Mouse (Mus musculus) monocyte, adult 2 months (primary cell): ENCODE results near the gene Fam198a.

Experiments
- DNase-seq, 2 experiments: peaks; one replicate each; pipeline ENCODE4 v3.0.0; 2022; ENCODE audit warnings: low spot score in 2 of 2, low read depth in 1 of 2

Fam198a gene

DNA sequence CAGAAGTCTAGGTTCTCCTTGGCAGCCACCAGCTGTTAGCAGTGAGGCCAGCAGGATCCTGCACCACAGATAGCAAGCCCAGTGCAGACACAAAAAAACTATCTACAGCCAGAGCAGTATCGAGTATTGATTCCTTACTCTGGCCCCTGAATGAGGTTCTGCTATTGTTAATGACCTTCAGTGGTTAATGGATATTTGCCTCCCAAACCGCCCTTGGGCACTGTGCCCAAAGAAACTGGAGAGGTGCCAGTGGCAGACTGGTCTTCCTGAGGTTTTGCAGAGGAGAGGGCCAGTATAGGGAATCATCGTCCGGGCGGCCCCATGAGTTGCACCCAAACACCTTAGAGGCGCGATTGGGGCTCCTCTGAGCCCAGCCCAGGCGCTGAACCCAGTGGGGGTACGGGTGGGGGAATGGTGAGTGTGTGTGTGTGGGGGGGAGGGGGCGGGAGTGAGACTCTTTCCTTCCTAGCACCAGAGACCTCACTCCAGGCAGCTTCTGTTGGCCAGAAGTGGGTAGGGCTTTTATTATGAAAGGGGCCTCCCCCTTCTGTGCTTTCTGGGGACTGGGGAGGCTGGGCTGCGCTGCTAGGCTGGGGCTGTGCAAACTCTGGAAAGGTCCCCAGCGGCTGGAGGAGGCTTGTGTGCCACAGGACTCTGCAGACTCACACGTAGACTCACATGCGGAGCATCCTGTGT lies at the start of gene Fam198a:
Gene Fam198a (plus strand): TSS at position 571 of the 696 bp plus-strand sequence.
- no peak for DNase-seq

- DNase-seq = no peak
Observed at GRCm38 (mm10) chr9:121901710-121902700, 48.8 kb upstream of the Fam198a start.

DNA sequence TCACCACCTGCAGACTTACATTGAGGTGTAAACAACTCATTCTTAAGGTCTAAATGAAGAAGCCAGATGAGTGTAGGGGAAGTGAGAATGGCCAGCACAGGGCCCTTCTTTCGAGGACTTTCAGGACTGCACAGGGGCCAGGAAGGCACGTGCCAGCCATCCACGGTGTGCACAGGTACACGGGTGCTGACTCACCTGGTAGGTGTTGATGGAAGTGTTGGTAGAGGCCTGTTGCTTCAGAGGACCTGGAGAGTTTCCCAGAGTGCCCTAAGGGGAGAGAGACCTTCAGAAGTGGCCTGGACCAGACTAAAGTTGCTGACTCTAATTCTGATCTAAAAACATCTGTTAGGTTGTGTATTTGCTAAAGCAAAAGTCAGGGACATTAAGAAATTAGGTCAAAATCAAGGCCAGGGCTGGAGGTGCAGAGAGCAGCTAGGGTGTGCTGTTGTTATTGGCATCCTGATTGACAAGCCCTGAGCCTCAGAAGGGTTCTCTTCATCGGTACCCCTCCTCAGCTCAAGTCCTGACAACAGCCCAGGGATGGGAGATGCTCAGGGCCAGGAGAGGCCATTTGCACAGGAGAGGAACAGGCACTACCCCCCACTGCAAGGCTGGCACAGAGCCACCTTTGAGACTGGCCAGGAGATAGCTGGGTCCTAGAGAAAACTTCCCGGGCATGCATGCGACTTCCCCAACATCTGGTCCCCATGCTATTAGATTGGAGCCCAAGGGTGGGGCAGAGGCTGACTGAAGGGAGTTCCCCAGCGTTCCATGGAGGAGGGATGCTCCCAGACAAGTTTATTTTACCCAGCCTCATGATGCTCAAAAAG lies 47.1 kb upstream of the Fam198a start:
- DNase-seq = no peak

DNA sequence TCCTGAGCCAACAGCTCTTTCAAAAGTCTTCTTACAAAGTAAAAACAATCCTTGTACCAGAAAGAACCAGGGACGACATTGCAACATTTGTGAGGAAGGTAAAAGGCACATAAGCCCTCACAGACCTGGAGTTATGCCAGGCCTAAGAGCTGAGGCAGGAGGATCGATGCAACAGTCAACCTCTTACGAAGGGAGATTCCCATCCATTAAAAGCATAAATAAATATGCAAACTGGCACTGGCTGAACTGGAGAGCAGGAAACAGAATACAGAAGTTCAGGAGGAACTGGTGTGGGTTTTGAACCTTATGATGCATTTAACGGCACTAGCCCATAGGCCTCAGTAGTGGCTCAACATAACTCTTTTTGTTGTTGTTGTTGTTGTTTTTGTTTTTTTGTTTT lies 46.5 kb upstream of the Fam198a start:
- no peak for DNase-seq

DNA sequence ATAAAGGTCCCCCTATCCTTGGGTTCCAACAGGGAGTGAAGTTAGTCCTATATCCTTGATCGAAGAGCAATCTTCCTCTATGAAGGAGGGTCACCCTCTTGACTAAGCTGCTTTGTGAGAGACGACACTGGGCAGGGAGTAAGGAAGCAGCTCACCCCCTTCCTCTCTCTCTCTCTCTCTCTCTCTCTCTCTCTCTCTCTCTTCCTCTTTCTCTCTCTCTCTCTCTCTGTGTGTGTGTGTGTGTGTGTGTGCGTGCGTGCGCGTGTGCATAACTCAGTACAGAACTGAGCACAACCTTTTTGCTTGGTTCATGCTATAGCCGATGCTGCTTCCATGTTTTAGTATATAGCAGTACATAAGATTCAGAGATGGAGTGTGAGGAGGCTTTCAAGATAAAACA lies 45.8 kb upstream of the Fam198a start:
- DNase-seq = no peak

- DNase-seq = no peak
Observed at GRCm38 (mm10) chr9:121905556-121906185, 45.1 kb upstream of the Fam198a start.

GRCm38 (mm10) chr9:121906456-121906855 lies 44.3 kb upstream of the Fam198a start:
- no peak for DNase-seq

GRCm38 (mm10) chr9:121907356-121908070 lies 43.3 kb upstream of the Fam198a start:
- no peak for DNase-seq

- no peak for DNase-seq
Observed at GRCm38 (mm10) chr9:121908321-121908720, 42.5 kb upstream of the Fam198a start.

- no peak for DNase-seq
Observed at GRCm38 (mm10) chr9:121909635-121910034, 41.2 kb upstream of the Fam198a start.

DNA sequence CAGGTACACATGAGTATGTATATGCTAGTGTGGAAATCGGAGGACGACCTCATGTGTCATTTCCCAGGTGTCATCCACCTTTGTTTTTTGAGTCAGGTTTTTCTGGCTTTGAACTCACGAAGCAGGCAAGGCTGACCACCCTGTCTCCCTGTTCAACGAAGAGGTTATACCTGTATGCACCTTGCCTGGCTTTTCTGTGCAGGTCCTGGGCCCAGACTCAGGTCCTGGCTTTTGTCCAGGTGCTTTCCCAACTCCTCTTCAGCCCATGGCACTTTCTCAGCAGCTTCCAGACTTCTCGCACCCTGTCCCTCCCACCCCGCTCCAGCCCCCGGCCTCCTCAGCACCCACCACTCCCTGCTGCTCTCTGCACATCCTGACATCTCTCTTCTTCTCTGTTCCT lies 39.6 kb upstream of the Fam198a start:
- DNase-seq = no peak

DNA sequence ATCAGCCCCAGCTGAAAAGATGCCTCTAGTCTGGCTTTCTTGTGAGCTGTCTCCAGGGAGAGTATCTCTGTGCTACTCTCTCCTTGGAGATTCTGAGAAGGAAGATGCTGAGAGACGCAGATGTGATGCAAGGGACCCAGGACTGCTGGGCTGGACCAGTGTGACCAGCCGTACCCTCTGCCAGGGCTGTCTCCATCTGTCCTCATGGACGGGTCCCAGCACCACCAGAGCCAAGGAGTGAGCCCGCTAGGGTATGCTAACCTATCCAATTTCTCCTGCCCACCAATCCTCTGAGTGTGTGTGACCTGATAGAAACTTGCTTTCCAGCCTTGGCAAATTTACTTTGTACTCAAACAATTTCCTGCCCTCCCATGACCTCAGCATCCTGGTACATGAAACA lies 38.0 kb upstream of the Fam198a start:
- no peak for DNase-seq

DNA sequence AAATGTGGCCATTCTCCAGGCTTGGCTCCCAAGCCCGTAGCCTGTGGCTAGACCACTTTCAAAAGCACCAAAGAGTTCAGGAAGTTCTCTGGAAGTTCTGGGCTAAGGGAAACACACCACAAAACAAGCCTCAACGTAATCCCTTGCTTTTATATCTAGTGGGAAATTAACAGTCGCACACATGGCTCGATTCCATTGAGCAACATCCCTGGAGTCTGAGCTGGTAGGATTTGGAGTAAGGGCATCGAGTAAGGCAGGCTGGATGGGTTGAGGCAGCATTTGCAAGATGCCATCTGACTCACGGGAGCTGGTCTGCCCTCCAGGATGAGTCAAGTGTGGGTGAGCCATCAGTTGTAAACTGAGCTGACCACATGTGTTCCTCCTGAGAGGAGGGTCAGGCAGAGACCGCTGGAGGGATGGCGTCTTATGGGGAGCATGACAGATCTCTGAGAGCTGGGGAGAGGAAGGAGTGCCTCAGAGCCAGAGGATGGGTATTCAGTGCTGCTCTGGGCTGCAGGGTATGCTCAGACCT lies 36.5 kb upstream of the Fam198a start:
- no peak for DNase-seq

GRCm38 (mm10) chr9:121915056-121915455 lies 35.7 kb upstream of the Fam198a start:
- no peak for DNase-seq

- DNase-seq = no peak
Observed at GRCm38 (mm10) chr9:121916102-121916501, 34.7 kb upstream of the Fam198a start, which contains the start of gene Cyp8b1. TSS of gene Cyp8b1 (minus strand) at chr9:121916305.

DNA sequence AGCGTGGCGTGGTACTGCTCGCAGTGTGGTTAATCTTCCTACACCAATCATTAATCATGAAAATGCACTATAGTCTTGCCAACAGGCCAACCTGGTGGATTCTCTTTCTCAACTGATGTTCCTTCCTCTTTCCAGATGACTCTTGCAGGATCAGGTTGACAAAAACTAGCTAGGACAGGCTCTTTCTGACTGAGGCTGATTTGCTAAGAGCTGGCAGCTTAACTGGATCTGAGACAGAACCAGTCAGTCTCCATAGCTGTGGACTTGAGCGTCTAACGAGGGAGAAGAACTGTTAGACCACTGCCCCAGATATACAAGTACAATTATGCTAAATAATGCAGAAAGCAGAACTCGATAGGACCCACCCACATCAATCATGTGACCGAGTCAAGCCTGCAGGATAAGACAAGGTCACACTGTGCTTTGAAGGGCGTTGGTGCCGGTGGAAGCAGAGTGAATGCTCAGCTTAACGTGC lies 31.7 kb upstream of the Fam198a start:
- peak; percentile 45 to 52 for DNase-seq

DNA sequence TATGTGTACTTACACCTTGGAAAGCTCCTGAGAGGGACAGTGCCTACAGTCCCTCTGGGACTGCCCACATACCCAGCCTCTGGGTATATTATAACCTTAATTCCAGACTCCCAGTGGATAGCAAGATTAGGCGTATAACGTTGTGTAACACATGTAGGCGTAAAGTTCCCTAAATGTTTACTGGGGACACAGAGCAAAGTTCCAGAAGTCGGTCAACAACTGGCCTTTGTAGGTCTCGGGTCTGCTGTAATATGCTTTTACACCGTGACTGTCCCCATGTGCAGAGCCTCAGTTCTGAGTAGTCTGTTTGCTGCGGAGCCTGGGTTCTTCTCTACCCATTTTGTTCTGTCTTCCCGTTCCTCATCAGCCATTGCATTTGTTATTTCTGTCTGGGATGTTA lies 27.3 kb upstream of the Fam198a start:
- no peak for DNase-seq

- no peak for DNase-seq
Observed at GRCm38 (mm10) chr9:121923906-121924305, 26.9 kb upstream of the Fam198a start.

DNA sequence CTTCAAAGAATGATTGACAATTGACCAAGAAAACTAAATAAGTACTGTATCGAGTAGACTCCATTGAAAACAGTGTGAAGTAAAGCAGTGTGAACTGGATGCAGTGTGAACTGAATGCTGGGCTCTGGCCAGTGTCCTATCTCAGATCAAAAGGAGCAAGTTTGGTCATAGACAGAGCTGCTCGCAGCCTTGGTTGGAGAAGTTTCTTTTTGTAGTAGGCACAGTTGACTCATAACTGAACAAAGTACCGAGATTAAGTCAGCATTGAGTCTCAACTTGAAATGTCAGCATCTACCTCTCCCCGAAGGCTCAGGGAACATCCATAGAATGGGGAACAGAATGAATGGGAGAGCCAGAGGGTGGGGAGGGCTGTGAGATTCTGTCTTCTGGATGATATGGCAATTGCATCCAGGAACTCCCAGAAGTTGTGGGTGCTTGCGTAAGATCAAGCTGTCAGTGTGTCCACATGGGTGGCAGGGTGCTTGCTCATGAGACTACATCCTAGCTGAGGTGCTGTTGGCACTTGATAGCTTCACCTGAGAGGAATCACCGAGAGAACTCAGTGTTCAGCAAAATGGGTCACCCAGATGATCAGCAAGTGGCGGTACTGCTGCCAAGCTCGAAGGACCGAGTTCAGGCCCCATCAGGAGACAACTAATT lies 25.8 kb upstream of the Fam198a start:
- no peak for DNase-seq
